Mouse (Mus musculus) CD4-positive naive resting alpha-beta T cell, adult 57 days (primary cell): ENCODE data around the gene Arhgap40. TPM values are rescaled to one million over a fixed set of nuclear protein-coding genes. Genes with fewer than 3 reads are reported as not detected.

Experiments
- total RNA-seq: library from RNA; stranded (reverse); gene quantifications from one replicate; pipeline ENCODE4 v1.2.4, GENCODE M21; 2023

Gene Arhgap40
- total RNA-seq = not detected

GRCm38 (mm10) chr2:158512528-158512927 is at the start of gene Arhgap40:
TSS of gene Arhgap40 (plus strand) at chr2:158512796.

GRCm38 (mm10) chr2:158501836-158502812 is 10.5 kb upstream of the Arhgap40 start, which contains the start of gene Adig:
TSS of gene Adig (plus strand) at chr2:158502612.

Other genes starting within 250 kb of the Arhgap40 start
- gene Lbp, start 206.3 kb upstream of the Arhgap40 start, total RNA-seq = 1.5 TPM
- not detected for gene Snhg11, start 137.2 kb upstream of the Arhgap40 start, total RNA-seq
- 73.8 TPM for gene Ralgapb, start 102.9 kb upstream of the Arhgap40 start, total RNA-seq
- gene Adig, start 10.2 kb upstream of the Arhgap40 start, total RNA-seq = not detected
- not detected for gene Slc32a1, start 98.0 kb downstream of the Arhgap40 start, total RNA-seq
- 54.9 TPM for gene Actr5, start 112.1 kb downstream of the Arhgap40 start, total RNA-seq
- gene Ppp1r16b, start 152.6 kb downstream of the Arhgap40 start, total RNA-seq = 85.6 TPM